Mouse (Mus musculus) gastrocnemius, adult 8-10 months (tissue): ENCODE data around the gene Twf2. TPM values are rescaled to one million over a fixed set of nuclear protein-coding genes. Genes with fewer than 3 reads are reported as not detected.

Experiments used
- DNase-seq, 2 experiments: peaks; one replicate each; pipeline ENCODE4 v3.0.0; 2022; ENCODE audit warnings: low spot score in 2 of 2
- total RNA-seq, 4 experiments: library from RNA; stranded (reverse); gene quantifications; 2 replicates each; pipeline ENCODE4 v1.2.4; 2022

The Twf2 gene
- total RNA-seq, 4 experiments from 2014 or later: 129 to 168 (median 143) TPM

DNA sequence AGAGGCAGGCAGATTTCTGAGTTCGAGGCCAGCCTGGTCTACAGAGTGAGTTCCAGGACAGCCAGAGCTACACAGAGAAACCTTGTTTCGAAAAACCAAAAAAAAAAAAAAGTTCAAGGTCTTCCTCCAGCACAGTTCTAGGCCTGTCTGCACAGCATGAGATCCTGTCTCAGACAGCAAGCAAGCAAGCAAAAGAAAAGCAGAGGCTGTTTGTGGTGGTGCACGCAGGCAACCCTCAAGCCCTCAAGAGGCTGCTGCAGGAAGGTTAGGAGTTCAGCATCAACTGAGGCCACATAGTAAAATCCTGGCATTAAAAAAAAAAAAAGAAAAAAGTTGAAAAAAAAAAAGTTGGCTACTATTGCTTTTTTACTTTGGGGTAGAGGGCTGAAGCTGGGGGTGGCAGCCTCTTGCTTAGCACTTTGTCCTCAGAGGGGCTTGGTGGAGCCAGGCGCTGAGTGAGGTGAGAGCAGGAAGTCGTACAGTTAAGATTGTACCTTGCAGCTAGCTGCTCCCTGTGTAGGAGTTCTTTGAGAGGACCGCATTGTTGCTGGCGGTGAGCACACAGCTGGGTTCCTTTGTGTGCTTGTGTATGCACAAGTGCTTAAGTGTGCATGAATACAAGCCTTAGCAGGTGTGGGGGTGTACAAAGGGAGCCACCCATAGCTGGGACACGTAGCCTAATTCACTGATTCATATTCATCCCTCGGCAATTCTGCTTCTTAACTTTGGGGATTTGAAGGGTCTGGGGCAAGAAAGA lies 8.1 kb downstream of the Twf2 start:
- DNase-seq: no peak

DNA sequence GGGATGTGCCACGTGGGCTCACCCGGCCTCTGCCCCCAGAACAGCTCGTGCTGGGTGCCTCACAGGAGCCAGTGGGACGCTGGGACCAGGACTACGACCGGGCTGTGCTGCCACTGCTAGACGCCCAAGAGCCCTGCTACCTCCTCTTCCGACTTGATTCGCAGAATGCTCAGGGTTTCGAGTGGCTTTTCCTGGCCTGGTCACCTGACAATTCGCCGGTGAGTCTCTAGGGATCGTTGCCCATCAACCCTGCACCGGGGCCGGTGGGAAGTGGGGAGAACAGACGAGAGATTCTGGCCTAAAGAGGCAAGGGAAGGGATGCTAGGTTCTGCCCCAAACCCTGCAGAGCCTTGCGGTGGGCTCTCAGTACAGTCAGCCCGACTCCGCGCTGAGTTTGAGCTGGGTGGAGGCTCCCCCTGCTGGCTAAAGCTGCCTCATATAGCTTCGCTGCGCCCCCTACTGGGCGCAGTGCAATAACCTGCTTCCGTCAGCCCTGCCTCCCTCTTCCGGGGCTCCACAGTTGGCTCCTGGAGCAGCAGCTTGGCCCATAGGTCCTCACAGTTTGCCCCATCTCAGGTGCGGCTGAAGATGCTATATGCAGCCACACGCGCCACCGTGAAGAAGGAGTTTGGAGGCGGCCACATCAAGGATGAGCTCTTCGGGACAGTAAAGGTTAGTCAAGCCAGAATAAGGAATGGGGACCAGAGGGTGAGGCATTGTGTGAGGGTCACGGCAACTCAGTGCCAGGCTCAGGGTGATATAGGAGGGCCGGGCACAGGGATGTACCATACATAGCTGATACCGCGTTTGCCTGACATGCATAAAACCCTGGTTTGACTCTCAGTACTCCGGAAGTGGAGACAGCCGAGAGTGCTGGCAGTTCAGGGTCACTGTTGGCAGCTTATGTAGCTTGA lies 9.0 kb downstream of the Twf2 start:
- peak; percentile 69 to 70 for DNase-seq

DNA sequence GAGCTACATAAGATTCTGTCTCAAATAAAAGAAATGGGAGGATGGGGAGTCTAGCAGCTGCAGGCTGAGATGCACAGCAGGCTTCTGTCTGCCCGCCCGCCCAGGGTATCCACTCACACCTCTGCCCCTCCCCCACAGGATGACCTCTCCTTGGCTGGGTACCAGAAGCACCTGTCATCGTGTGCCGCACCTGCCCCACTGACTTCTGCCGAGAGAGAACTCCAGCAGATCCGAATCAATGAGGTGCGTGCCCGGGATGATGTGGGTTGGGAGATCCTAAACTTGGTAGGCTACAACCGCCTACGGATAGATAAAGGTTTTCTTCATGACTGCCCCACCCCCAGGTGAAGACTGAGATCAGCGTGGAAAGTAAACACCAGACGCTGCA lies 9.7 kb downstream of the Twf2 start:
- no peak for DNase-seq

GRCm38 (mm10) chr9:106215341-106216125 lies 12.6 kb downstream of the Twf2 start:
- no peak for DNase-seq

DNA sequence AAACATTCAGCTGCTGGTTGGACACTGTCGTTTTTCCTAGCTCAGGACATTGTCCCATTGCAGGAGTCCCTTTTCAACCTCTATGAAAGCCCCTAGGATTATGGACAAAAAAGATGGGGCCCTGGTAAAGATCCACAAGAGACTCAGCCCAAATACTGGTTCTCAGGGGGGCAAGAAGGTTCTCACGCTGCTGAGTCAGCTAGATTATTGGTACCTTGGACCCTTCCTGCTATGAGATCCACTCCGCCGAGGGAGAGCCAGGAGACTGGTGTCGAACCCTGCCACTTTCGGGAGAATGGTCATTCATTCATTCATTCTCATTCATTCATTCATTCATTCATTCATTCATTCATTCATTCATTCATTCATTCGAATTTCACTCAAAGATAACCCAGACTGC lies 14.1 kb downstream of the Twf2 start:
- DNase-seq: no peak

GRCm38 (mm10) chr9:106220894-106221523 lies 18.1 kb downstream of the Twf2 start:
- no peak for DNase-seq

DNA sequence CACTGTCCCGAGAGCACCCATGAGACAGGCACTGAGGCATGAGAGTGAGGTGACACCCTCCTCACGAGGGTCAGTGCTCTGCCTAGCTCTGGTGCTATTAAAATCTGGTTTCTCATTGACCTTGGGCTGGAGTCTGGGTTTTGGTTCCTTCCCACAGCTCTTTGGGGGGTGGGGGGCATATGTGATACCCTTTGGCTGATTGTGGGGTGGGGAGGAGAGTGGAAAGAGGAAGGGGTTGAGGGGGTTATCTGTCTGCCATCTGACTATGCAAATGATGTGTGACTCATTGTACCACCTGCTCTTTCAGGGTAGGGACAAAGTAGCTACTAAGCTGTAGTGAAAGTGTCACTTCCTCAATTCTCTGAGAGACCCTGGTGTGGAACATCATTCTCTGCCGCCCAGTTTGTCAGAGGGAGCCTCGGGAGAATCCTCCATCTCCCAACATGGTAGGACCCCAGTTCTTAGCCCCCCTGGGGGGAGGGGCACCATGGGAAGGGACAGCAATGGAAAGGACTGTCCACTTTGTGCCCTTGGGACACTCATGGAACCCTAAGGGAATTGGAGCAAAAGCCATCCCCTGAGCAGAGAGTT lies 19.4 kb downstream of the Twf2 start, which contains the start of gene Tlr9:
TSS of gene Tlr9 (plus strand) at position 338 of the 591 bp plus-strand sequence.
- DNase-seq: no peak

GRCm38 (mm10) chr9:106222994-106223393 lies 20.1 kb downstream of the Twf2 start:
- DNase-seq: no peak

GRCm38 (mm10) chr9:106225469-106226150 lies 22.7 kb downstream of the Twf2 start:
- no peak for DNase-seq

DNA sequence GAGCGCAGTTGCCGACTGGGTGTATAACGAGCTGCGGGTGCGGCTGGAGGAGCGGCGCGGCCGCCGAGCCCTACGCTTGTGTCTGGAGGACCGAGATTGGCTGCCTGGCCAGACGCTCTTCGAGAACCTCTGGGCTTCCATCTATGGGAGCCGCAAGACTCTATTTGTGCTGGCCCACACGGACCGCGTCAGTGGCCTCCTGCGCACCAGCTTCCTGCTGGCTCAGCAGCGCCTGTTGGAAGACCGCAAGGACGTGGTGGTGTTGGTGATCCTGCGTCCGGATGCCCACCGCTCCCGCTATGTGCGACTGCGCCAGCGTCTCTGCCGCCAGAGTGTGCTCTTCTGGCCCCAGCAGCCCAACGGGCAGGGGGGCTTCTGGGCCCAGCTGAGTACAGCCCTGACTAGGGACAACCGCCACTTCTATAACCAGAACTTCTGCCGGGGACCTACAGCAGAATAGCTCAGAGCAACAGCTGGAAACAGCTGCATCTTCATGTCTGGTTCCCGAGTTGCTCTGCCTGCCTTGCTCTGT lies 23.3 kb downstream of the Twf2 start:
- DNase-seq: no peak

GRCm38 (mm10) chr9:106227790-106228429 lies 25.0 kb downstream of the Twf2 start:
- no peak for DNase-seq

GRCm38 (mm10) chr9:106230051-106230733 lies 27.3 kb downstream of the Twf2 start:
- no peak for DNase-seq

- DNase-seq: no peak
These were observed 27.8 kb downstream of the Twf2 start for GRCm38 (mm10) chr9:106230734-106231106.

- DNase-seq: no peak
These were observed 28.3 kb downstream of the Twf2 start for GRCm38 (mm10) chr9:106231220-106231619.

DNA sequence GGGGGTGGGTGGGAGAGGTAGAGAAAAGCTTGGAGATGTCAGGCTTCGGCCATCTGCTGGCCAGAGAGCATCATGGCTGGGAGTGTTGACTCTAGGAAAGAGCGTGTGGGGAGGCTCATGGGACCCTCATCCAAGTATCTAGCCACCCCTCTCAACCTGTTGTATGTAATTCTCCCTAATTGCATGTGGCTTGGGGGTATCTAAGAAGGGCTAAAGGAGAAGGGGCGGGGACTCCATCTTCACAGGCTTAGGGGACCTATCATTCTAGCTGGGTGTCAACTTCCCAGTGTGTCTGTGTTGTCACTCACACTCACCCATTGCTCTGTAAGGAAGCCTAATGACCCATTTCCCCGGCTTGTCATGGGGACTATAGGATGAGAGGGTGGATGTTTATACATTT lies 28.9 kb downstream of the Twf2 start:
- DNase-seq: no peak

GRCm38 (mm10) chr9:106232956-106233355 lies 30.0 kb downstream of the Twf2 start:
- no peak for DNase-seq

DNA sequence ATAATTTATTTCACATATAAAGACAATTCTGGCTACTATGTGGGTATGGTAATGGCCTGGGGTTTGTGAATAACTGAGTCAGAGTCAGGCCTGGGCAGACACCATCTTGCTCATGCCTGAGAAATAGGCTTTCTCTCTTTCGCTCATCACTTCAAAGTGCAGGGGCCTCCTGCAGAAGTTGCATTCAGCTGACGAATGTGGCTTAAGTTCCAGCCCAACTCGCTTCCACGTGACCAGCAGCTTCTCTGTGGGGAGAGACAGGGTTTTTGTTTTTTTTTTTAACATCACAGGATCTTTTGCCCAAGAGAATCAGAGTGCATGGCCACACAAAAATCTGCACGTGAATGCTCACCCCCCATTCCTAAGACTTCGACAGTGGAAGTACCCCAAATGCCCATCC lies 31.0 kb downstream of the Twf2 start:
- DNase-seq: no peak

DNA sequence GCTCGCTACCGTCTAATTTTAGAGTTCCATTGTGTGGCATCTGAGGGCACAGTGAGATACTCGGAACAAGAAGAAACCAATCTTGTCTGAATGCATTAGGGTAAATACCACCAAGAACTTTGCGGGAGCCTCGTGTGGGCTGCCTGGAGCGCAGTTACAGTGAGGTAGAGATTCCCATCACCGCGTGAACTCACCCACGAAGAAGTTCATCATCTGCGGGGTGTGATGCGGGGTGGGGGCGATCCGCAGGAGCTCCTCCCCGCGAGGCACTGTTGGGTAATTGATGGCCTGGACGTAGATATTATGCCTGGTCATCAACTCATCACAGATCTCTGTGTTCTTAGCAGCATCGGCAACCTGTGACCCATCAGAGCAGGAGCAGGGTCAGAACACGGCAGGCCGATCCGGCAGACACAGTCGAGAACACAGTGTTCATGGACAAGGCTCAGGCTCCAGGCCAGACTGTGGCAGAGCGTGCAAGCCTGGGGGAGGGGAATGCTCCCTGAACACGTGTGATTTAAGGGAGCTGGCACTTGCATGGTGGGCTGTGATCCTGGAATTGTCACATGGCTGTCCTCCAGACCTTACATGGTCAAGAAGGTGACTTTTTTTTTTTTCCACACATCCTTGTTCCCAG lies 32.4 kb downstream of the Twf2 start:
- no peak for DNase-seq
